Mouse (Mus musculus): ENCODE data around the gene Top1.

- no peak for TF ChIP-seq CTCF (IDR thresholded peaks at IDR 0.05; ENCODE audit: low read depth, low read length)
- TF ChIP-seq EP300 (IDR thresholded peaks at IDR 0.05; ENCODE audit: insufficient read depth, low read depth, low read length) = no peak
Observed at GRCm38 (mm10) chr2:160770871-160771270, 125.2 kb downstream of the Top1 start.

Data from ES-Bruce4 (cell line).